Mouse (Mus musculus): ENCODE measurements around the gene Plcb3. TPM values are rescaled to one million over a fixed set of nuclear protein-coding genes. Genes with fewer than 3 reads are reported as not detected.

Gene Plcb3
- polyA plus RNA-seq, 1 experiment from 2014 or later, result 11.2 TPM

GRCm38 (mm10) chr19:6974211-6975205, 1.8 kb downstream of the Plcb3 start, which contains the start of gene Ppp1r14b:
Gene Ppp1r14b, plus strand, starts transcription at chr19:6974968.
- H3K27ac ChIP-seq (replicated peaks), result peak within 1 kb of the TSS; percentile 95
- H3K4me3 ChIP-seq, result peak within 1 kb of the TSS; percentile 61
- under 1% methylated on average over 65 of the region's 84 CpGs for WGBS
- peaks cover 55% of the 10 kb centered on the region for H3K4me1 ChIP-seq
- H3K4me2 ChIP-seq (replicated peaks), result peak within 1 kb of the TSS; percentile 82
- peaks cover 3% of the 10 kb centered on the region for H3K27me3 ChIP-seq
- H3K9me3 ChIP-seq, result no peaks in the 10 kb centered on the region
- peak; percentile 72 for ATAC-seq (replicated peaks)
- H3K9ac ChIP-seq (replicated peaks), result peak within 1 kb of the TSS; percentile 67
- peaks cover 15% of the 10 kb centered on the region for H3K36me3 ChIP-seq

- no peak for ATAC-seq (replicated peaks)
- Histone ChIP-seq H3K9me3 (no peaks in the 10 kb centered on the region), H3K27me3 (peaks cover 10% of the 10 kb centered on the region), H3K4me2 (replicated peaks) (peak overlapping the region; percentile 82), H3K4me3 (peak overlapping the region; percentile 61), H3K27ac (replicated peaks) (peak overlapping the region; percentile 95), H3K4me1 (peaks cover 50% of the 10 kb centered on the region), H3K9ac (replicated peaks) (peak overlapping the region; percentile 67; the same call in 1 of the 2 replicates), H3K36me3 (peaks cover 15% of the 10 kb centered on the region)
- 25% methylated on average over 11 of the region's 12 CpGs for WGBS
Observed at GRCm38 (mm10) chr19:6973581-6974190, 2.6 kb downstream of the Plcb3 start.

GRCm38 (mm10) chr19:6972247-6972917, 3.9 kb downstream of the Plcb3 start:
- WGBS, result 80% methylated on average over 13 of the region's 13 CpGs
- Histone ChIP-seq H3K27ac (replicated peaks) (no peak overlapping the region), H3K4me1 (peaks cover 37% of the 10 kb centered on the region), H3K36me3 (peaks cover 3% of the 10 kb centered on the region), H3K4me2 (replicated peaks) (no peak overlapping the region), H3K27me3 (peaks cover 12% of the 10 kb centered on the region), H3K4me3 (no peak overlapping the region), H3K9me3 (no peaks in the 10 kb centered on the region), H3K9ac (replicated peaks) (no peak overlapping the region)
- ATAC-seq (replicated peaks), result no peak

GRCm38 (mm10) chr19:6971644-6972043, 4.6 kb downstream of the Plcb3 start:
- no peaks in the 10 kb centered on the region for H3K9me3 ChIP-seq
- 54% methylated on average over 6 of the region's 6 CpGs for WGBS
- H3K4me1 ChIP-seq, result peaks cover 31% of the 10 kb centered on the region
- no peak overlapping the region for H3K27ac ChIP-seq (replicated peaks)
- ATAC-seq (replicated peaks), result no peak
- no peak overlapping the region for H3K4me2 ChIP-seq (replicated peaks)
- H3K27me3 ChIP-seq, result peaks cover 12% of the 10 kb centered on the region
- no peak overlapping the region for H3K9ac ChIP-seq (replicated peaks)
- no peak overlapping the region for H3K4me3 ChIP-seq
- H3K36me3 ChIP-seq, result no peaks in the 10 kb centered on the region

- 13% methylated on average over 11 of the region's 11 CpGs for WGBS
- ATAC-seq (replicated peaks), result no peak
- peak overlapping the region; percentile 46; the same call in 1 of the 2 replicates for H3K4me2 ChIP-seq (replicated peaks)
- H3K9ac ChIP-seq (replicated peaks), result no peak overlapping the region
- H3K9me3 ChIP-seq, result no peaks in the 10 kb centered on the region
- no peak overlapping the region for H3K4me3 ChIP-seq
- H3K36me3 ChIP-seq, result no peaks in the 10 kb centered on the region
- H3K27ac ChIP-seq (replicated peaks), result no peak overlapping the region
- peaks cover 21% of the 10 kb centered on the region for H3K4me1 ChIP-seq
- H3K27me3 ChIP-seq, result peaks cover 12% of the 10 kb centered on the region
Observed at GRCm38 (mm10) chr19:6970460-6971085, 5.7 kb downstream of the Plcb3 start.

- ATAC-seq (replicated peaks), result 0 out of 2 replicates have a peak, but pooled peaks have one; percentile 9
- H3K9ac ChIP-seq (replicated peaks), result peak overlapping the region; percentile 22
- no peaks in the 10 kb centered on the region for H3K36me3 ChIP-seq
- peak overlapping the region; percentile 41 for H3K4me3 ChIP-seq
- H3K27me3 ChIP-seq, result peaks cover 12% of the 10 kb centered on the region
- H3K4me2 ChIP-seq (replicated peaks), result peak overlapping the region; percentile 46
- H3K9me3 ChIP-seq, result no peaks in the 10 kb centered on the region
- H3K4me1 ChIP-seq, result peaks cover 21% of the 10 kb centered on the region
- H3K27ac ChIP-seq (replicated peaks), result no peak overlapping the region
- 1% methylated on average over 45 of the region's 55 CpGs for WGBS
Observed at GRCm38 (mm10) chr19:6969665-6970381, 6.4 kb downstream of the Plcb3 start.

GRCm38 (mm10) chr19:6969291-6969664, 7.0 kb downstream of the Plcb3 start:
- Histone ChIP-seq H3K9me3 (no peaks in the 10 kb centered on the region), H3K27ac (replicated peaks) (no peak overlapping the region), H3K4me1 (peaks cover 21% of the 10 kb centered on the region), H3K9ac (replicated peaks) (peak overlapping the region; percentile 22), H3K4me3 (peak overlapping the region; percentile 41), H3K36me3 (no peaks in the 10 kb centered on the region), H3K27me3 (peaks cover 12% of the 10 kb centered on the region), H3K4me2 (replicated peaks) (peak overlapping the region; percentile 46)
- ATAC-seq (replicated peaks), result no peak
- 1% methylated on average over 20 of the region's 20 CpGs for WGBS

- no peak overlapping the region for H3K9ac ChIP-seq (replicated peaks)
- peaks cover 12% of the 10 kb centered on the region for H3K27me3 ChIP-seq
- H3K36me3 ChIP-seq, result no peaks in the 10 kb centered on the region
- peak overlapping the region; percentile 41 for H3K4me3 ChIP-seq
- 14% methylated on average over 15 of the region's 15 CpGs for whole genome bisulfite sequencing
- no peak for ATAC-seq (replicated peaks)
- no peak overlapping the region for H3K27ac ChIP-seq (replicated peaks)
- H3K4me1 ChIP-seq, result peaks cover 17% of the 10 kb centered on the region
- no peaks in the 10 kb centered on the region for H3K9me3 ChIP-seq
- peak overlapping the region; percentile 46 for H3K4me2 ChIP-seq (replicated peaks)
Observed at GRCm38 (mm10) chr19:6968491-6969271, 7.6 kb downstream of the Plcb3 start.

GRCm38 (mm10) chr19:6956461-6956860, 19.8 kb downstream of the Plcb3 start:
- H3K4me2 ChIP-seq (replicated peaks), result no peak overlapping the region
- no peak overlapping the region for H3K27ac ChIP-seq (replicated peaks)
- H3K27me3 ChIP-seq, result no peaks in the 10 kb centered on the region
- 84% methylated on average over 10 of the region's 10 CpGs for WGBS
- H3K9ac ChIP-seq (replicated peaks), result no peak overlapping the region
- ATAC-seq (replicated peaks), result no peak
- H3K36me3 ChIP-seq, result no peaks in the 10 kb centered on the region
- H3K9me3 ChIP-seq, result no peaks in the 10 kb centered on the region
- peaks cover 10% of the 10 kb centered on the region for H3K4me1 ChIP-seq
- no peak overlapping the region for H3K4me3 ChIP-seq

GRCm38 (mm10) chr19:6955424-6955823, 20.8 kb downstream of the Plcb3 start:
- Histone ChIP-seq H3K4me2 (replicated peaks) (no peak overlapping the region), H3K9ac (replicated peaks) (no peak overlapping the region), H3K4me1 (peaks cover 11% of the 10 kb centered on the region), H3K27ac (replicated peaks) (no peak overlapping the region), H3K4me3 (no peak overlapping the region), H3K36me3 (no peaks in the 10 kb centered on the region), H3K9me3 (no peaks in the 10 kb centered on the region), H3K27me3 (no peaks in the 10 kb centered on the region)
- 96% methylated on average over 7 of the region's 7 CpGs for WGBS
- no peak for ATAC-seq (replicated peaks)
